Mouse (Mus musculus) CD8-positive naive resting alpha-beta T cell, adult 2 months (primary cell): Measurements from ENCODE around the gene Lad1.

Source experiments
- DNase-seq, 2 experiments: peaks; one replicate each; pipeline ENCODE4 v3.0.0; 2022; ENCODE audit warnings: low read depth in 2 of 2, low spot score in 2 of 2

The Lad1 gene

GRCm38 (mm10) chr1:135840675-135841395, 22.4 kb downstream of the Lad1 start:
- DNase-seq: no peak

GRCm38 (mm10) chr1:135843519-135844262, 25.3 kb downstream of the Lad1 start:
- no peak for DNase-seq

GRCm38 (mm10) chr1:135844481-135844880, 26.1 kb downstream of the Lad1 start:
- no peak for DNase-seq

- no peak for DNase-seq
Observed at GRCm38 (mm10) chr1:135846632-135847031, 28.2 kb downstream of the Lad1 start.

- DNase-seq: peak in 1 of 2 experiments; percentile 25
Observed at GRCm38 (mm10) chr1:135847139-135847562, 28.8 kb downstream of the Lad1 start.

- DNase-seq: no peak
Observed at GRCm38 (mm10) chr1:135847611-135848351, 29.4 kb downstream of the Lad1 start.

- DNase-seq: no peak
Observed at GRCm38 (mm10) chr1:135850722-135851512, 32.5 kb downstream of the Lad1 start.

- no peak for DNase-seq
Observed at GRCm38 (mm10) chr1:135852044-135852756, 33.8 kb downstream of the Lad1 start.

- no peak for DNase-seq
Observed at GRCm38 (mm10) chr1:135853200-135853599, 34.8 kb downstream of the Lad1 start.

GRCm38 (mm10) chr1:135854591-135855343, 36.4 kb downstream of the Lad1 start:
- DNase-seq: no peak

- DNase-seq: no peak
Observed at GRCm38 (mm10) chr1:135855344-135855687, 36.9 kb downstream of the Lad1 start.

GRCm38 (mm10) chr1:135856070-135856469, 37.7 kb downstream of the Lad1 start:
- DNase-seq: no peak

GRCm38 (mm10) chr1:135857137-135857775, 38.9 kb downstream of the Lad1 start:
- DNase-seq: no peak

- DNase-seq: no peak
Observed at GRCm38 (mm10) chr1:135858533-135858932, 40.1 kb downstream of the Lad1 start.

GRCm38 (mm10) chr1:135861091-135861490, 42.7 kb downstream of the Lad1 start:
- no peak for DNase-seq

GRCm38 (mm10) chr1:135861980-135862552, 43.7 kb downstream of the Lad1 start:
- no peak for DNase-seq

GRCm38 (mm10) chr1:135862561-135862960, 44.2 kb downstream of the Lad1 start:
- DNase-seq: no peak

GRCm38 (mm10) chr1:135863786-135864335, 45.5 kb downstream of the Lad1 start:
- no peak for DNase-seq

GRCm38 (mm10) chr1:135864830-135865229, 46.4 kb downstream of the Lad1 start:
- no peak for DNase-seq
